Mouse (Mus musculus) midbrain, embryonic 15.5 days (tissue): ENCODE measurements around the gene Dnm1. TPM values are rescaled to one million over a fixed set of nuclear protein-coding genes. Genes with fewer than 3 reads are reported as not detected.

Source experiments
- ATAC-seq: fragments of 200-750 bp; cut with Nextera tagmentation; replicated peaks from 2 replicates; pipeline ENCODE4 v1.8.0; 2017; ENCODE audit warnings: moderate TSS enrichment
- H3K27ac ChIP-seq: fragments of 300-500 bp; sonication (generic); 2 replicates; pipeline ENCODE4 v1.5.1; 2015; ENCODE audit warnings: mild to moderate bottlenecking, inconsistent platforms
- H3K27me3 ChIP-seq: fragments of 300-500 bp; sonication (generic); replicated peaks from 2 replicates; pipeline ENCODE4 v1.6.1; 2015; ENCODE audit warnings: inconsistent platforms
- H3K36me3 ChIP-seq: fragments of 300-500 bp; sonication (generic); replicated peaks from 2 replicates; pipeline ENCODE4 v1.6.1; 2015; ENCODE audit warnings: inconsistent platforms
- H3K4me1 ChIP-seq: fragments of 300-500 bp; sonication (generic); 2 replicates; pipeline ENCODE4 v1.6.1; 2015; ENCODE audit warnings: inconsistent platforms
- H3K4me2 ChIP-seq: fragments of 300-500 bp; sonication (generic); 2 replicates; pipeline ENCODE4 v1.6.1; 2015; ENCODE audit warnings: inconsistent platforms, mild to moderate bottlenecking, moderate library complexity
- H3K4me3 ChIP-seq: fragments of 300-500 bp; sonication (generic); 2 replicates; pipeline ENCODE4 v1.5.1; 2015; ENCODE audit warnings: mild to moderate bottlenecking, inconsistent platforms
- H3K9ac ChIP-seq: fragments of 300-500 bp; sonication (generic); 2 replicates; pipeline ENCODE4 v1.6.1; 2015; ENCODE audit warnings: mild to moderate bottlenecking, inconsistent platforms
- H3K9me3 ChIP-seq: fragments of 300-500 bp; sonication (generic); 2 replicates; pipeline ENCODE4 v1.6.1; 2016; ENCODE audit warnings: inconsistent platforms
- WGBS: fragments of 180-500 bp; shearing (Covaris S2); methylation state at CpG from one replicate; pipeline ENCODE4 v1.1.7; 2015; ENCODE audit warnings: mixed read lengths; 5-methylcytosine and 5-hydroxymethylcytosine counted together
- polyA plus RNA-seq: library from polyadenylated mRNA; unstranded; fragments of >200 nt; fragmentation: Nextera tagmentation; extraction: Ambion mirVana; gene quantifications from 2 replicates; pipeline ENCODE4 v1.2.1, GENCODE M21; 2015

The Dnm1 gene
- polyA plus RNA-seq, 1 experiment from 2014 or later: 78.4 TPM

DNA sequence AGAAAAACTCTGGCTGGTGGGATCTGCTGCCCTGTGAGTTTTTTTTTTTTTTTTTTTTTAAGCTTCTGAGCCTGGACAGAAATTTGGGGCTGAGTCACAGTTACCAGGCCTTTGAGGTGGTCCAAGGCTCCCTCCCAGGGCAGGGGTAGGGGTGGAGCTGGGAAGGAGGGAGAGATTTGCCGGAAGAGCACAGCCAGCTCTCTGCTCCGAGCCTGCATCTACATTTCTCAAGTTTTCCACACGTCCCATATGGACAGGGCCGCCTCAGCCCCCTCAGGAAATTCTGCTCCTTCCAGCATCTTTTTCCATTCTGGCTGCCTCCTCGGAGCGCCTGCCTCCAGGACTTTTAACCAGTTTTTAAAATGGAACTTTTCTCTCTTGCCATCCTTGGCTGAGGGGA lies 23.6 kb downstream of the Dnm1 start:
- WGBS: 62% methylated on average over 6 of the region's 6 CpGs
- no peaks in the 10 kb centered on the region; the same call in 1 of the 2 replicates for H3K27me3 ChIP-seq
- no peak overlapping the region for H3K4me3 ChIP-seq
- peaks cover 17% of the 10 kb centered on the region; the same call in 1 of the 2 replicates for H3K36me3 ChIP-seq
- H3K9ac ChIP-seq: no peak overlapping the region
- H3K4me2 ChIP-seq: no peak overlapping the region
- ATAC-seq: no peak
- no peak overlapping the region for H3K27ac ChIP-seq
- H3K4me1 ChIP-seq: no peaks in the 10 kb centered on the region
- H3K9me3 ChIP-seq: no peaks in the 10 kb centered on the region

DNA sequence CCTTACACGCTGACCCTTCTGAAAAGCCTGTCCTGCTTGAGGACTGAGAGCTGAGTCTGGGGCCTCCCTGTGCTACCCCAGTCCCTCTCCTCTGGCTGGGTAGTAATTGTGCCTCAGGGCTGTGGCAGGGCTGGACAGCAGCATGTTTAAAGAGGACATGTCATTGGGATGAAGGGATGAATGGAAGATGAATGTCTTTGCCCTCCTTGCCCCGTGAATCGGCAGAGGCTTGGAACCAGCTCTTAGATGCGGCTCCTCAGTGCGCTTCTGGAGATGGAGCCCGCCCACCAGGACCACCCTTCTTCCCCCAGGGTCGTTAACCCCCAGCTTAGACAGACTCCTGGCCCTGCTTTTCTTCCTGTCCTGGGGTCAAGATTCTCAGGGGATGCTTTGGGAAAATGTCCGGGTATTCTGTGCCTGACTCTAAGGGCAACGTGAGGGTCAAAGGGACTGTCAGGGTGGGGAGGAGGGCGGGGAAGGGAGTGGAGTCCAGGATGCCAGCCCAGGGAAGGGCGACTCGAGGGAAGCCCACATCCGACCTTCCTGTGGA lies 24.2 kb downstream of the Dnm1 start:
- no peak for ATAC-seq
- Histone ChIP-seq H3K27ac (no peak overlapping the region), H3K4me3 (no peak overlapping the region), H3K27me3 (no peaks in the 10 kb centered on the region; the same call in 1 of the 2 replicates), H3K9ac (no peak overlapping the region), H3K4me1 (no peaks in the 10 kb centered on the region), H3K4me2 (no peak overlapping the region), H3K9me3 (no peaks in the 10 kb centered on the region), H3K36me3 (peaks cover 14% of the 10 kb centered on the region; the same call in 1 of the 2 replicates)
- 39% methylated on average over 13 of the region's 13 CpGs for WGBS

DNA sequence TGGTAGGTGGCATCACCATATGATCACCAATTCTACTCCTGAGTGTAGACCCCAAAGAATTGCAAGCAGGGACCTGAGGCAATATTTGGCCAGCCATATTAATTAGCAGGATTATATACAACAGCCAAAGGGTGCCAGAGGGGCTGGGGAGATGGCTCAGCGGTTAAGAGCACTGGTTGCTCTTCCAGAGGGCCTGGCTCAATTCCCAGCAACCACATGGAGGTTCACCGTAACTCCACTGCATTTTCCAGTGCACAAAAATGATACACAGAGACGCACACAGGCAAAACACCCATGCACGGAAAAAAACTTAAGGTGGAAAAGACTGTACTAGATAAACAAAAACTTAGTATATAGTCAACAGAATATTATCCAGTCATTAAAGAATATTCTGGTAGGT lies 25.9 kb downstream of the Dnm1 start:
- no peak overlapping the region for H3K9ac ChIP-seq
- no peaks in the 10 kb centered on the region for H3K9me3 ChIP-seq
- H3K4me3 ChIP-seq: no peak overlapping the region
- H3K4me2 ChIP-seq: no peak overlapping the region
- 77% methylated on average over 4 of the region's 4 CpGs for WGBS
- peaks cover 16% of the 10 kb centered on the region for H3K4me1 ChIP-seq
- no peak for ATAC-seq
- H3K27me3 ChIP-seq: no peaks in the 10 kb centered on the region
- H3K27ac ChIP-seq: no peak overlapping the region
- H3K36me3 ChIP-seq: peaks cover 8% of the 10 kb centered on the region; the same call in 1 of the 2 replicates

DNA sequence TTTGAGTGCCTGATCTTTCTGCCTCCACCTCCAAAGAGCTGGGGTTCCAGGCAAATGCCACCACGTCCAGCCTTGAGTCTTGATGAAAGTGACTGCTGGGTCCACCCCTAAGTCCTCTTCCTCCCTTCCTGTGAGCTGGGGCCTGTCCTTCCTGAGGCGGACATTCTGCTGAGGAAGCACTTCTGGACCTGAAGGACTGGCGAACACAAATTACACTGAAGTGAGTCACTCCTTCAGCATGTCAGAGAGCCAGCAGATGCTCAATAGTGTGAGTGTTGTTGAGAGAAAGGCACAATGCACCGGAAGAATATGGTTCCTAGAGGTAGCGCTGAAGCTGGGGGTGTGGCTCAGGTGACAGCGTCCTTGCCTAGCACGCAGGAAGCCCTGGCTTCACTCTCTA lies 27.8 kb downstream of the Dnm1 start:
- no peak overlapping the region for H3K4me2 ChIP-seq
- peaks cover 23% of the 10 kb centered on the region for H3K4me1 ChIP-seq
- 81% methylated on average over 7 of the region's 7 CpGs for WGBS
- no peaks in the 10 kb centered on the region for H3K9me3 ChIP-seq
- ATAC-seq: no peak
- no peak overlapping the region for H3K9ac ChIP-seq
- H3K27me3 ChIP-seq: no peaks in the 10 kb centered on the region
- 0 out of 2 replicates have a peak overlapping the region, but pooled peaks have one; percentile 41 for H3K27ac ChIP-seq
- H3K4me3 ChIP-seq: no peak overlapping the region
- peaks cover 5% of the 10 kb centered on the region; the same call in 1 of the 2 replicates for H3K36me3 ChIP-seq

DNA sequence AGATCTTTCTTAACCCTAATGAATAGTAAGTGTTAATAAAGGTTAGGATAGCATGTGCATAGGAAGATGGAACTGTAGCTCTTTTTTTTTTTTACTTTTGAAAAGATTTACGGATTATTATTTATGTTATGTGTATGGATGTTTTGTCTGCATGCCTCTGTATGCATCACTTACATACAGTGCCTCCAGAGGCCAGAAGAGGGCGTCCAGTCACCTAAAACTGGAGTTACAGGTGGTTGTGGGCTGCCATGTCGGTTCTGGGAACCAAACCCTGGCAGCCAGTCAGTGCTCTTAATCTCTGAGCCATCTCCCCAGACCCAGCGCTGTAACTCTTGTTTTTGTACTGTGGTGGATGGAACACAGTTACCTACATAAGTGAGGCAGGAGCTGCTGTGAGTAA lies 28.8 kb downstream of the Dnm1 start:
- H3K4me1 ChIP-seq: peaks cover 23% of the 10 kb centered on the region
- H3K27me3 ChIP-seq: no peaks in the 10 kb centered on the region
- no peaks in the 10 kb centered on the region for H3K9me3 ChIP-seq
- WGBS: 63% methylated on average over 4 of the region's 4 CpGs
- 0 out of 2 replicates have a peak overlapping the region, but pooled peaks have one; percentile 32 for H3K27ac ChIP-seq
- peaks cover 9% of the 10 kb centered on the region; the same call in 1 of the 2 replicates for H3K36me3 ChIP-seq
- H3K9ac ChIP-seq: no peak overlapping the region
- no peak overlapping the region for H3K4me2 ChIP-seq
- ATAC-seq: no peak
- H3K4me3 ChIP-seq: no peak overlapping the region

DNA sequence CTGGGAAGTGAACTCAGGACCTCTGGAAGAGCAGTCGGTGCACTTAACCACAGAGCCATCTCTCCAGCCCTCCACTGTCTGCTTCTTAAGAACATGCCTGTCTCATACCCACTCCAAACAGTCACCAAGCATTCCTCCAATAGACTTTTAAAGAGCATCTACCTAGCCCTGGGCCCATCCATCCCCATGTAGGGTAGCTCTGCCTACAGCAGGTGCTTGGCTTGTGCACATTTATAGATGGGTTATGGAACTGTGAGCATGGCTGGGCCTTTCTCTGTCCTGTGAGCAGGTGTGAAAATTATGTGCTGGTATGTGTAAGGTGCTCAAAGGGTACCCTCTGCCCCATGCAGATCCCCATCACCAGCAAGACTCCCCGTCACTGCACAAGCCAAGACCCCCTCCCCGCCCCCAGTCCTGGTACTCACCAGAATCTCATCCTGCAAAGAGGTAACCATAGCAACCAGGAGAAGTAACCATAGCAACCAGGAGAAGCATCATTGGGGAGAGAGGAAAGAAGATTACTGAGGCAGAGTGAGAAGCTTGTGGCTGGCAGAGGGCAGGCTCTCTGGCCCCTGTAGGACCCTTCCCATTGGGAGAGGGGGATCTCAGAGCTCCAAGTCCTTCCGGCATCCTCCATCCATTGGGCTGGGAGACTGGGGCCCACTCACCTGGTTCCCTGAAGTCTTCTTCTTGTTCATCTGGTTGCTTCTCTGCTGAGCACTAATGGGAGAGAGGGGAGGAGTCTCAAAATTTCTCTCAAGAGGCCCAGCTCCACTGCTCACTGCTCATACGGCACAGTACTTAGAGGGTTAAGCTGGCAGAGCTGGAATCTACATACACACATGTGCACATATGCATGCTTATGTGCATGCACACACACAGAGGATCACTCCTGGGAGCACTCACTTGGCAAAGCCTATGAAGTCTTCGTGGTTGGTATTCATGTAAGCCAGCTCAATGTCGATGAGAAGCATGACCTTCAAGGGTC lies 30.1 kb downstream of the Dnm1 start:
- Histone ChIP-seq H3K9ac (no peak overlapping the region; the same call in 1 of the 2 replicates), H3K27ac (peak overlapping the region; percentile 92), H3K27me3 (no peaks in the 10 kb centered on the region), H3K9me3 (no peaks in the 10 kb centered on the region), H3K4me1 (peaks cover 32% of the 10 kb centered on the region), H3K4me3 (no peak overlapping the region; the same call in 1 of the 2 replicates), H3K36me3 (peaks cover 9% of the 10 kb centered on the region; the same call in 1 of the 2 replicates), H3K4me2 (peak overlapping the region; percentile 39)
- peak; percentile 86 for ATAC-seq
- 33% methylated on average over 7 of the region's 7 CpGs for WGBS

DNA sequence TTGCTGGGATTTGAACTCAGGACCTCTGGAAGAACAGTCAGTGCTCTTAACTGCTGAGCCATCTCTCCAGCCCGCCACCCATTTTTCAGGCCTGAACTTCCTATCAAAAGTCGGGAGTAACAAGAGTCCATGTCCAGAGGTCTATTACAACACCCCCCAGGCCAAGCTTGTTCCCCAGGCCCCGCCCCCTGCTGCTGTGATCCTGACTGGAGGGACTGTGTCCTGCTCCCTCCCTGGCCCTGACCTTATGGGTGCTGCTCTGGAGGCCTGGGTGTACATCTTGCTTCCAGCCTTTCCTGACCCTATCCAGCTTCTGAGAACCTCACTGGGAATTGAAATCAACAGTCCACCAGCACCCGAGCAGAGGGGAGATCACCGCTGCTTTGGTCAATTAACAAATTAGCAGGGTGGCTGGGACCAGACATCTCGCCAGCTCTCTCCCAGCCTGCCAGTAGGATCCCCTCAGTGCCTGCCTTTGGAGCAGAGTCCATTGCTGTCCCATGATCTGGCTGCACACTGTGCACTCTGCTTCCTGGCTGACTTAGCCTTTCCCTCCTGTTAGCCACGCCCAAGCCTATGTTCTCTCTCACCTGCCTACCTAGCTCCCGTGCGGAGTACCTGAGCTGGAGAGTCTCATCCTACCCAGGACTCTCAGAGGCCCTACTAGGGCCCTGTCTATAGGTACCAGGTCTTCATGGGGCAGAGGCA lies 31.4 kb downstream of the Dnm1 start:
- no peak for ATAC-seq
- H3K27ac ChIP-seq: peak overlapping the region; percentile 92
- H3K4me3 ChIP-seq: no peak overlapping the region
- 72% methylated on average over 9 of the region's 9 CpGs for WGBS
- H3K36me3 ChIP-seq: peaks cover 9% of the 10 kb centered on the region; the same call in 1 of the 2 replicates
- H3K9me3 ChIP-seq: no peaks in the 10 kb centered on the region
- H3K27me3 ChIP-seq: no peaks in the 10 kb centered on the region
- H3K4me1 ChIP-seq: peaks cover 41% of the 10 kb centered on the region
- H3K9ac ChIP-seq: no peak overlapping the region
- no peak overlapping the region for H3K4me2 ChIP-seq

DNA sequence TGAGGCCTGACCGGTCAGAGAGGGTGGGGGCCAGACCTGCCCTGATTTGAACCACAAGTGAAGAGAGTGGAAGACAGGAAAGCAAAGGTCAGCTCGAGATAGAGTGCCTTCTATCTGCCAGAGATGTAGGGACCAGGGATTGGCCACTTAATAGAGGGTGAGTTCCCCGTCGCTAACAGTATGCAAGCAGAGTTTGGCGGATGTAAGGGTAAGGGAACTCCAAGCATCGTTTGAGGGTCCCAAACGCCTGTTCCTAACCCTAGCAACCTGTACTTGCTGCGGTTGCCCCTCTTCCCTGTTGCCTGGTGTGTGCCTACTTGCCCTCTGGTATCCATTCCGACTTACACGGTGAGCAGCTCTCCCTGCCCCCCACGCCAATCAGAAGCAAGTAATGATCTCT lies 32.4 kb downstream of the Dnm1 start:
- no peak overlapping the region for H3K4me3 ChIP-seq
- no peak overlapping the region for H3K27ac ChIP-seq
- H3K9ac ChIP-seq: no peak overlapping the region
- no peaks in the 10 kb centered on the region for H3K27me3 ChIP-seq
- no peak for ATAC-seq
- H3K4me1 ChIP-seq: peaks cover 41% of the 10 kb centered on the region
- peaks cover 10% of the 10 kb centered on the region; the same call in 1 of the 2 replicates for H3K36me3 ChIP-seq
- H3K4me2 ChIP-seq: no peak overlapping the region
- no peaks in the 10 kb centered on the region for H3K9me3 ChIP-seq
- WGBS: 72% methylated on average over 11 of the region's 11 CpGs

DNA sequence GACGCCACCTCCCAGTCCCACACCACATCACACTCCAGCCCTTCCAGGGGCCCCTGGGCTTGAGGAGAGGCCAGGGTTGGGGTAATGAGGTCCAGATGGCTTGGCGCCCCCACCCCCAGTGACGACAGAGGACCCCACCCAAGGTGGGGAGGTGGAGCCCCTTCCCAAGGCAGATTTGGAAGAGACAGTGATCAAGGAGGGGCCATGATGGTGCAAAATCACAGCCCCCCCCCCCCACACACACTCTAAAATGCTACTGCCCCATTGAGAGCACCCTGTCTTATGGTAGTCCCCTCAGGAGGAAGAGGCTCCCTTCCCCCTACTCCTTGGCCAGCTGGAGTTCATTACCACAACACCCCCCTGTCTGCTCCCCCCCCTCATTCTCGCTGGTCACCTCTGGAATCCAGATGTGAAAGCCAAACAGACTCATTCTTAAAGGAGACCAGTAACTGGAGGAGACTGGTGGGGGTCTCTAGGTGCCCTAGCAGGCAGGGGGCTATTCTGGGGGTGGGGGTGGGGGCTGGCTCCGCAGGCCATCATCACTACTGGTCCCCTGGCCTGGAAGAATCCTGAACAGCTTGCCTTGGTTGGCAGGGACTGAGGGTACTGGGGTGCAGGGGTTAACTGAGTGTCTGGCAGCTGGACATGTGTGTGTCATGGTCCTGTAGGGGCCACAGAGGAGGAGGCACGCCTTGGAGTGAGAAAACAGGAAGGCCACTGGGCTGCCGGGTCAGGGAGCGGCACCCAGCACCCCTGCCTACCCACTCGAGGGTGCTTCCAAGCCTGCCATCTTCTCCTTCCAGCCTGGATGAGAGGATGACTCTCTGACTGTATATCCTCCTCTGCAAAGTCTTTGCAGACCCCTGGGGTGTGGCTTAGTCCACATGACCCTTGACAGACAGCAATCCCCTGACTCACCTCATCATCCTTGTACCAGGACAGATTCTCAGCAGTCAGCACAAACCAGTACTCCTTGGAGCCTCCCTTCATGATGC lies 33.3 kb downstream of the Dnm1 start:
- no peak overlapping the region for H3K4me2 ChIP-seq
- H3K4me1 ChIP-seq: peaks cover 41% of the 10 kb centered on the region
- H3K27ac ChIP-seq: no peak overlapping the region
- H3K9me3 ChIP-seq: no peaks in the 10 kb centered on the region
- 57% methylated on average over 9 of the region's 9 CpGs for WGBS
- no peak overlapping the region for H3K9ac ChIP-seq
- no peaks in the 10 kb centered on the region for H3K27me3 ChIP-seq
- H3K4me3 ChIP-seq: no peak overlapping the region
- ATAC-seq: no peak
- peaks cover 11% of the 10 kb centered on the region; the same call in 1 of the 2 replicates for H3K36me3 ChIP-seq

DNA sequence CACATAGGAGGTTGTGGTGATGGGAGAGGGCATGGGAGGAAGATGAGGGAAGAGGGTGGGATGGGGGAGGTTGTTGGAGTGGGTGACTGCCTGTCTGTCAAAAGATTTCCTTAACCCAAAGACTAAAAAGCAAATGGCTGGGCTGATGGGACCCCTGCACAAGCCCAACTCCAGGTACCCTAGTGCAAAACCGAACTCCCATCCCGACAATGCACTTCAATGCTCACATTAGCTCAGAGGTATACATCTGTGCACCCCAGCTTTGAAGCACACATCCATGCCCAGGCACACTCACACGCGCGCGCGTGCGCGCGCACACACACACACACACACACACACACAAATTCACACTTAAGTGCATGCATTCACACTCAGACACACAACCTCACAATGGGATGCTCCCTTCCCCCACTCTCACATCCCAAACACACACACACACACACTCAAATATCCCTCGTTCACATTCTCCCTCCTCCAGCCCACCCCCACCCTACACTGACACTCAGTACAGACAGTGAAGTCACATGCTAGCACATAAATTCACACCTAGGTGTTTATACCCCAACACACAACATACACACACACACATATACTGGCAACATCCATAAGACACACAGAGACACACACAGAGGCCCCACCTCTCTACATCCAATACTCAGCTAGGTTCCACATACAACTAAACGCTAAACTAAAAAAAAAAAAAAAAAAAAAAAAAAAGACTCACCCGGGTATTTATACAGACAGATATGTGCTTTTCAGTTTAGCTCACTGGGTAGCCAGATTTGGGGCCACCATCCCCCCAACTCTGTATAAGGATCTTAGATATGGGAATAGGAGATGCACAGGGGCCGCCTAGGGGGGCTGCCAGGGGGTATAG lies 34.2 kb downstream of the Dnm1 start:
- H3K4me3 ChIP-seq: no peak overlapping the region
- H3K4me2 ChIP-seq: peak overlapping the region; percentile 17; the same call in 1 of the 2 replicates
- H3K9ac ChIP-seq: no peak overlapping the region
- ATAC-seq: no peak
- WGBS: 79% methylated on average over 14 of the region's 14 CpGs
- no peaks in the 10 kb centered on the region for H3K9me3 ChIP-seq
- no peaks in the 10 kb centered on the region for H3K27me3 ChIP-seq
- H3K4me1 ChIP-seq: peaks cover 41% of the 10 kb centered on the region
- H3K27ac ChIP-seq: no peak overlapping the region
- H3K36me3 ChIP-seq: peaks cover 15% of the 10 kb centered on the region
